Mouse (Mus musculus) thymus, adult 18-20 months (tissue): ENCODE data around the gene Tmeff1.

Experiments used
- DNase-seq, 2 experiments: peaks; one replicate each; pipeline ENCODE4 v3.0.0; 2022; ENCODE audit warnings: mixed read lengths in 2 of 2

Gene Tmeff1

GRCm38 (mm10) chr4:48584421-48585240 lies at the start of gene Tmeff1:
Gene Tmeff1 (plus strand): TSS chr4:48585174.
- no peak for DNase-seq

DNA sequence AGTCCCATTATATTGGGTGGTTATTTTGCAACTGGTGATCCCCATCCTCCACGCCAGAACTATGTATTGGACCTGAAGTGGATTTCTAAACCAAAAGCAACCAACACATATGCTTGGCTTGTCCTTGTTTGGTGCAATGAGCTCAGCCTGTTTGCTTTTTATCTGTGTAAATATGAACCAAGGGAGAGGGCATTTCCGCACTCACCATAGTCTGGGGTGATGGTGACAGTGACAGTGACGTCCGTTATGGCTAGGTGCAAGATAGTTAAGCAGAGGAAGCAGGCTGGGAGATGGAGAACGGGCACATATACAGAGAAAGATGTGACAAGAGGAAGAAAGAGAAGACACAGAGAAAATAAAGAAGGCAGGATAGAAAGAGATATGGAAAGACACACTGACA lies 48.7 kb upstream of the Tmeff1 start:
- DNase-seq: no peak

DNA sequence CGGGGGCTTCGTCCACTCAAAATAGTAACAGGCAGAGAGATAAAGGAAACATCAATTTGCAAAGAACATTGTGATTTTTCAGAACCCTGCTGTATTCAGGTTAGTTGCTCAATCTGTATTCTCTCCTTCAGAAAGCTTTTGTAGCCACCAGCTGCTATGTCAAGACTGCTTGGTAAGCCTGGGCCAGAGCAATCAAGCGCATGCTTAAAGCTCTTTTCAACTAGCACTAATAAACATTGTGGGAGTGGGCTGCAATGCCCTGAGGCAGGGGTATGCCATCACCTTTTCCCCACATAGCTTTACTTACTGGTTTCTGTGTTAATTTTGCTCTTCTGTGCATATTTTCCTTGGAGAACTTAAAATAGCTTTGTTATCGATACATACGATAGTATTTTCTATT lies 48.0 kb upstream of the Tmeff1 start:
- DNase-seq: no peak

DNA sequence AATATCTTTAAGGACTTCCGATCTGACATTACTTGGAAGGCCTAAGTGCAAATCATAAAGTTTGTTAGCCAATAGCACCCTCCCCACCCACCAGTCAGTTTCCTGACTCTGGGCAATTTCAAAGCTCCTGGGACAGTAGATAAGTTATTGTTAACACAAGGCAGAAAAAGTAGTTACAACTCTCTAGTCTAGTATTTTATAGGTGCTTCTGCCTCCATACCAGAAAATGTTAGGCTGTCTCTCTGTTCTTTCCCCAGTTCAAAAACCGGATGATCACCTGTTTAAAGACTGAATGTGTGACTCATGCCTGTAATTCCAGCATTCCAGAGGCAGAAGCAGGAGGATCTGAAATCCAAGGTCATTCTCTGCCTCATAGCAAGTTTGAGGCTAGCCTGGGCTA lies 46.4 kb upstream of the Tmeff1 start:
- no peak for DNase-seq

- peak in 1 of 2 experiments; percentile 10 for DNase-seq
Observed at GRCm38 (mm10) chr4:48539841-48540575, 45.0 kb upstream of the Tmeff1 start, which contains the start of gene Msantd3. Gene Msantd3 (plus strand): TSS chr4:48539935.

DNA sequence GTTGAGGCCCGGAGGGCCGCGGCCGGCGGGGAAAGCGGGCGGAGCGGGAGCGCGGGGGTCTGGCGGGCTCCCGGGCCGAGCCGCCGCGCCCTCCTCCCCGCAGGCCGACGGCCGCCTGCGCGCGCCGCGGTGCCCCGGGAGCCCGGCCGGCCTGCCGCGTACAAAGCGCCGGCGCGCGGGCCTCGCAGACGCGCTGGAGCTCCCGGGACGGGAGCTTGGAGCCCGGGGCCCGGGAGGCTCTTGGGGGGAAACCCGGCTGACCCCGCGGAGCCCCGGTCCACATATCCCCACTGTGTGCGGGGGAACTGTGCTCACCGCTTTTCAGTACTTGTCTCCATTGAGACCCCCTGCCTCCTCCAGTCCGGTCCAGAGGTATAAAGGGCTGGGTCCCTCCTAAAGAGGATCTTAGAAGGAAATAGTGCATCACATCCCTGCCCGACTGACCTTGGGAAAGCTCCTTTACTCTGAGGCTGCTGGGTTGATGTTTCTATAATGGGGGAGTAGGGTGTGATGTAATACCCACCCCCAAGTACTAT lies 44.3 kb upstream of the Tmeff1 start:
- DNase-seq: peak in 1 of 2 experiments; percentile 9

GRCm38 (mm10) chr4:48541526-48542250 lies 43.3 kb upstream of the Tmeff1 start:
- DNase-seq: no peak

GRCm38 (mm10) chr4:48542351-48542750 lies 42.6 kb upstream of the Tmeff1 start:
- no peak for DNase-seq

- no peak for DNase-seq
Observed at GRCm38 (mm10) chr4:48543071-48543865, 41.7 kb upstream of the Tmeff1 start.

- no peak for DNase-seq
Observed at GRCm38 (mm10) chr4:48544141-48544540, 40.8 kb upstream of the Tmeff1 start.

GRCm38 (mm10) chr4:48545966-48546365 lies 39.0 kb upstream of the Tmeff1 start:
- no peak for DNase-seq

DNA sequence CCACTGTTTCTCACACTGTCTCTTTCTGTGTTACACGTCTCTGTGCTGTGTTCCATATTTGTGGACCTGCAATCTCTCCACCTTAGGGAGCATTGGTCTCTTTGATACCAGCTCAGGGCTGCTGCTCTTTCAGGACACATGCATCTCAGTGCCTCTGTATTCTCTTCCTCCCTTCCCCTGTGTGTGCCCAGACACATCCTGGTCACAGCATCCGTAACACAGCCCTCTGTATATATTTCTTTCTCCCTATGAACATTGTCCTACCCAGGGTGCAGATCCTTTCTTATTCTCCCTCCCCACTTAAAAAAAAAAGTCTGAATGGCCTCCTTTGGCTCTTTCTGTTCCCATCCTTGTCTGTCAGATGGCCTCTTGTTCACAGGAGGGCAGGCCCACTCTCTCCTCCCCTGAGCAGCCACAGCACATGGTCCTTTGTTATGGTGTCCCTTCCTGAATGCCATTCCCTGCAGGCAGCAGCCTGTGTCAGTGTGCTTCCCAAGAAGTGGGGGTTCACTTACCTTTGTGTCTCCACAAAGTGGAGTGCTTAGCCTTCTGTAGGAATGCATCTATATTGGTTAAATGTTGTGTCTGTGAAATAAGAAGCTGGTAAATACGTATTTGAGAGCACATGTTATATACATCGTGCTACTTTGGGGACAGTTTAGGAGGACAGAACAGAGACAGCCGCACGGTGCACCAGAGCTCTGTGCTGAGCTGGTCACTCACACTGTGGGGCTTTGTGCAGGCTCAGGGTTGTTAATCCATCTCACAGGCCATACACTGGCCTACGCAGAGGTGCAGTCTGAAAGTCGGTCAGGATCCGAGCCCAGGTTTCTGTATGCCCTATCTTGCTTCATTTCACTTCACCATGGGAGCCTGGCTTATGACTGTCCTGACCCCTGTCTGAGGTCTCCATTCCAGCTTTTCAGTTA lies 38.1 kb upstream of the Tmeff1 start:
- no peak for DNase-seq

DNA sequence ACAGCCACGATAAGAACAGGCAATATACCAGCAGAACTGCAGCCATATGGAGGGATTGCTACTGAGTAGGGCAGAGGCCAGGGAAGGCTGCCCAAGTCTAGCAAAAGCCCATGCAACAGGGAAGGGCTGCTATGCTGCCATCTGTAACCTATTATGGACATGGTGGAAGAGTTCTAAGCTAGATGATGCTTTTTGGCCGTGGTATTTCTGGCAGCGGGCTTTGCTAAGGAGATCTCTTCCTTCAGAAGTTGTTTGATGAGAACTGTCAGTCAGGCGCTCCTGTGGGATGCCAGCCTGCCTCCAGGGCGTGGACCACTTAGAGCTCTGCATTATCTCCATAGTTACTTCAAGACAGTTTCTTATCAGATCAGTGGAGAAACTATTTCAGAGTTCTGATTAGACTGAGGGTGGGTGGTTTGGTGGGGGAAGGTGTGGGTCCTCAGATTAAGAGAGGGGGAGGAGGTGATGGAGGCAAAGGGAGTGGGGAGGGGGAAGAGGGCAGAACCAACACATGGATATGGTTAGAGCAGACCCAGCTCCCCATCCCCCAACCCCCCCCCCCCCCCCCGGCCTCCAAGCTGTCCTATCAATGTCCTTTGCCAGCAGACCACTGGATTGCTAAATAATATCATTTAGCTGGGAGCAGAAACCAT lies 36.5 kb upstream of the Tmeff1 start:
- DNase-seq: no peak

DNA sequence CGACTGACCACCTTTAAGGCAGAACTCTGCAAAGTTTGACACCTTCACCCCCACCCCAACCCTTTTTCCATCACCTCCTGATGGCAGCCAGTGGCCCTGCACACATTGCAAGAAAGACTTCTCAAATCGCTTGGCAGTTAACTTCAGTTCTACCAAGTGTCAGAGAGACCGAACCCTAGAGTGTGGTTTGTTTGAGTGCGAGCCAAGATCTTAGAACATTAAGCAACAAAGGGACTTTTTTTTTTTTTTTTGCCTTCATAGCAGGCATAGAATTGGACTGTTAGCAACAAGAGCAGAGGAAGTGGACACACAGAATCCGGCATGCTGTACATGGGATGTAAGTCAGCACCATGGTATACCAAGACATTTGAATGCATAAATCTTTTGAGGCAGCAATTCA lies 35.3 kb upstream of the Tmeff1 start:
- no peak for DNase-seq

DNA sequence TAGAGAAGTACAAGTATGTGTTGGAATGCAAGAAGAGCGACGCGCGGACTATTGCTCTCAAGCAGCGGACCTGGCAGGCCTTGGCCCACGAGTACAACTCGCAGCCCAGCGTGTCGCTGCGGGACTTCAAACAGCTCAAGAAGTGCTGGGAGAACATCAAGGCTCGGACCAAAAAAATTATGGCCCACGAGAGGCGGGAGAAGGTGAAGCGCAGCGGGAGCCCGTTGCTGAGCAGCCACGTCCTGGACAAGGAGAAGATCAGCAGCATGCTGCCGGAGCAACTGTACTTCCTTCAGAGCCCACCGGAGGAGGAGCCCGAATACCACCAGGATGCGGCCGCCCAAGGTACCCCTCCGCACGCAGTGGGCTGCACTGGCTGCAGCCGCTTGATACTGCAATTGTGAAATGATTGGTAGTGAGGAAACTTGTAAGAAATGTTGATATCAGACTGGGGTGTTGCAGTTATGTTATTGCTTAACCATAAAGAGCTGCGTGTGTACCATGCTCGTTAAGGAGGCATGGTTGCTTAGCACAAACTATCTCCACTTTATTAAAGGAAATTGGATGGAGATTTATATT lies 32.4 kb upstream of the Tmeff1 start:
- DNase-seq: no peak

- DNase-seq: no peak
Observed at GRCm38 (mm10) chr4:48554132-48554531, 30.8 kb upstream of the Tmeff1 start.

DNA sequence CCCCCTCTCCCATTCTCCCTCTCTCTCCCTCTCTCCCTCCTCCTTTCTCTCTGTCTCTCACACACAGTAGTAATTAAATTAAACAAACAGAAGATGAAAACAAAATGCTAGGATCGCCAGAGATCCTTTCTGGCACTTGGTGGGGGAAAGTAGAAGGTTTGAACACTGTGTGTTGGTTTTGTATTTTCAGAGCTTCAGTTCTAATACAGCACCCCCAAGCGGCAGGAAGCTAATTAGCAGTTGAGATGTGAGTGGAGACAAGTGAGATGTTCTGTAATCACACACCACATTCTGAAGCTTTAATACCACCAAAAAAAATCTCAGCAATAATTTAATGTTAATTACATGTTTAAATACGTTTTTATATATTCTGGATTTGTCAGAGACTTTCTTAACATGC lies 29.2 kb upstream of the Tmeff1 start:
- no peak for DNase-seq

- no peak for DNase-seq
Observed at GRCm38 (mm10) chr4:48559652-48560051, 25.3 kb upstream of the Tmeff1 start.

DNA sequence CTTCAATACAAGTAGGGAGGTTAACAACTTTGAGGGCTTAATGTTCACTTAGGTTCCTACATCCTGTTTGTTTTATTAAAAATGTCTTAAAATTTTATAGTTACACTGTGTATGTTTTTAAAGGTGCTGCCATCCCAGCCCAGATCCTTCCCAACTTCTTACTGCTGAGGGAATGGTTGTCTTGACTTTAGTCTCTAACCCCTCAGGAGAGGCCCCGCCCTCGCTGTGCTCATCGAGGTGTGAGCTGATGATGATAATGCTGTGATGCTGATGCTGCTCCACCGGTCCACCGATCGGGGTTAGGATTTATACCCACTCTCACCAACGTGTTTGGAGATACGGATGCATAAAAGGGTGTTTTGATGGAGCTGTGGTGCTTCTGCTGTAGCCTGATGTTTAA lies 23.1 kb upstream of the Tmeff1 start:
- DNase-seq: no peak

DNA sequence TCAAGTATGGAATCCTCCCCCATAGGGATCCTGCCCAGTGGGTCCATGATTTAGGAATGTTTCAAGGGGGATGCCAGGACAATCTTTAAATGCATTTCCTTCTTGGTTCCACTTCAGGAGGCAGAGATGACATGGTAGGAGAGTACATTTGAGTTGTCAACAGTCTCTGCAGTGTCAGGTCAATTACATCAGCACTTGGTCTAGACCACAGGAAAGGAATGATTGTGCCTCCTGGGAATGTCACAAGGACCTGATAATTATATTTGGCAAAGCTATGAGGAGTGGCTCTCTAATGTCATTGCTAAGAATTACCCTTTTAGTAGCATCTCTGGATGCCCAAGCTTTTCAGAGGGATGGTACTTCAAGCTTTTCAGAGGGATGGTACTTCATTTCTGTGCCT lies 20.0 kb upstream of the Tmeff1 start:
- no peak for DNase-seq
